Mouse (Mus musculus) thymus, adult 2 months (tissue): ENCODE data around the gene Cela2a. TPM values are rescaled to one million over a fixed set of nuclear protein-coding genes. Genes with fewer than 3 reads are reported as not detected.

Experiments
- DNase-seq: peaks from one replicate; pipeline ENCODE4 v3.0.0; 2021
- H3K27ac ChIP-seq: fragments of 200-500 bp; 2 replicates; pipeline ENCODE4 v1.5.1; 2012; ENCODE audit warnings: low read length, control low read depth; ENCODE audit not compliant: control insufficient read depth, insufficient read depth
- H3K27me3 ChIP-seq: fragments of 200-500 bp; 2 replicates; pipeline ENCODE4 v1.6.1; 2012; ENCODE audit warnings: mild to moderate bottlenecking, low read length, moderate library complexity, mixed read lengths; ENCODE audit not compliant: control insufficient read depth, insufficient read depth
- H3K36me3 ChIP-seq: fragments of 200-500 bp; 2 replicates; pipeline ENCODE4 v1.6.1; 2012; ENCODE audit warnings: mild to moderate bottlenecking, low read length, moderate library complexity; ENCODE audit not compliant: control insufficient read depth, insufficient read depth
- H3K4me1 ChIP-seq: fragments of 200-500 bp; replicated peaks from 2 replicates; pipeline ENCODE4 v1.6.1; 2012; ENCODE audit warnings: low read length; ENCODE audit not compliant: control insufficient read depth, insufficient read depth
- H3K4me3 ChIP-seq: fragments of 200-500 bp; 2 replicates; pipeline ENCODE4 v1.5.1; 2012; ENCODE audit warnings: mild to moderate bottlenecking, low read length, control low read depth, moderate library complexity; ENCODE audit not compliant: control insufficient read depth, insufficient read depth
- CTCF ChIP-seq: fragments of 200-500 bp; IDR thresholded peaks from 2 replicates; pipeline ENCODE4 v1.5.1; 2012; ENCODE audit warnings: mild to moderate bottlenecking, control low read depth, low read length, moderate library complexity, borderline replicate concordance; ENCODE audit not compliant: control insufficient read depth, poor library complexity, insufficient read depth; ENCODE audit errors: extremely low read depth
- POLR2A ChIP-seq: fragments of 200-500 bp; IDR thresholded peaks from 2 replicates; pipeline ENCODE4 v1.6.1; 2012; ENCODE audit warnings: mild to moderate bottlenecking, low read length, control low read depth, moderate library complexity; ENCODE audit not compliant: control insufficient read depth, poor library complexity, insufficient read depth; ENCODE audit errors: extremely low read depth
- WGBS: fragments of 180-500 bp; shearing (Covaris S2); methylation state at CpG from one replicate; pipeline ENCODE4 v1.1.7; 2018; 5-methylcytosine and 5-hydroxymethylcytosine counted together
- polyA plus RNA-seq: library from polyadenylated mRNA; depleted of rRNA; stranded (reverse); fragments of >200 nt; gene quantifications from 2 replicates; pipeline ENCODE4 v1.2.3, GENCODE M21; 2012

Cela2a gene
- polyA plus RNA-seq, 1 experiment = 2.1 TPM

- 99% methylated on average over 7 of the region's 7 CpGs for WGBS
- TF ChIP-seq CTCF (no peak), POLR2A (no peak)
- no peak for DNase-seq
- H3K36me3 ChIP-seq = no peaks in the 10 kb centered on the region
- H3K4me3 ChIP-seq = no peak overlapping the region
- no peaks in the 10 kb centered on the region for H3K4me1 ChIP-seq
- H3K27me3 ChIP-seq = no peaks in the 10 kb centered on the region
- H3K27ac ChIP-seq = no peak overlapping the region
Measured at GRCm38 (mm10) chr4:141811375-141811774, 14.6 kb downstream of the Cela2a start.

- Histone ChIP-seq H3K36me3 (no peaks in the 10 kb centered on the region), H3K27me3 (no peaks in the 10 kb centered on the region), H3K27ac (no peak overlapping the region), H3K4me1 (no peaks in the 10 kb centered on the region), H3K4me3 (no peak overlapping the region)
- WGBS = 100% methylated on average over 2 of the region's 2 CpGs
- no peak for TF ChIP-seq CTCF
- no peak for TF ChIP-seq POLR2A
- DNase-seq = no peak
Measured at GRCm38 (mm10) chr4:141810975-141811374, 15.0 kb downstream of the Cela2a start.

GRCm38 (mm10) chr4:141809850-141810464 lies 16.0 kb downstream of the Cela2a start:
- TF ChIP-seq CTCF = no peak
- no peak for TF ChIP-seq POLR2A
- Histone ChIP-seq H3K4me3 (no peak overlapping the region), H3K4me1 (no peaks in the 10 kb centered on the region), H3K36me3 (no peaks in the 10 kb centered on the region), H3K27ac (no peak overlapping the region), H3K27me3 (no peaks in the 10 kb centered on the region)
- WGBS = 76% methylated on average over 8 of the region's 8 CpGs
- DNase-seq = no peak

GRCm38 (mm10) chr4:141805886-141806285 lies 20.1 kb downstream of the Cela2a start:
- H3K4me3 ChIP-seq = no peak overlapping the region
- H3K36me3 ChIP-seq = no peaks in the 10 kb centered on the region
- H3K27ac ChIP-seq = no peak overlapping the region
- no peaks in the 10 kb centered on the region for H3K4me1 ChIP-seq
- DNase-seq = no peak
- no peaks in the 10 kb centered on the region for H3K27me3 ChIP-seq
- no peak for TF ChIP-seq POLR2A
- no peak for TF ChIP-seq CTCF
- WGBS = 86% methylated on average over 8 of the region's 8 CpGs

GRCm38 (mm10) chr4:141804105-141804504 lies 21.9 kb downstream of the Cela2a start:
- Histone ChIP-seq H3K27ac (no peak overlapping the region), H3K4me1 (no peaks in the 10 kb centered on the region), H3K36me3 (no peaks in the 10 kb centered on the region), H3K27me3 (no peaks in the 10 kb centered on the region), H3K4me3 (no peak overlapping the region)
- TF ChIP-seq CTCF (no peak), POLR2A (no peak)
- 89% methylated on average over 4 of the region's 4 CpGs for WGBS
- DNase-seq = no peak

- WGBS = 96% methylated on average over 5 of the region's 5 CpGs
- no peak for DNase-seq
- TF ChIP-seq CTCF (no peak), POLR2A (no peak)
Measured at GRCm38 (mm10) chr4:141797545-141797944, 28.4 kb downstream of the Cela2a start.

GRCm38 (mm10) chr4:141796954-141797353 lies 29.0 kb downstream of the Cela2a start:
- DNase-seq = no peak
- Histone ChIP-seq H3K4me1 (peaks cover 4% of the 10 kb centered on the region; the same call in 1 of the 2 replicates), H3K27me3 (no peaks in the 10 kb centered on the region), H3K4me3 (no peak overlapping the region), H3K27ac (no peak overlapping the region), H3K36me3 (no peaks in the 10 kb centered on the region)
- WGBS = 94% methylated on average over 4 of the region's 4 CpGs
- TF ChIP-seq CTCF (no peak), POLR2A (no peak)

More at GRCm38 (mm10) chr4:141797545-141797944, 28.4 kb downstream of the Cela2a start:
- Histone ChIP-seq H3K27me3 (no peaks in the 10 kb centered on the region), H3K36me3 (no peaks in the 10 kb centered on the region), H3K27ac (no peak overlapping the region), H3K4me3 (no peak overlapping the region), H3K4me1 (peaks cover 4% of the 10 kb centered on the region; the same call in 1 of the 2 replicates)
